Mouse (Mus musculus) heart, postnatal 0 days (tissue): ENCODE data around the gene Pofut2.

Experiments
- CTCF ChIP-seq: IDR thresholded peaks from 2 replicates; pipeline ENCODE4 v1.5.1; 2016; ENCODE audit warnings: antibody characterized with exemption, control low read depth, low read depth
- EP300 ChIP-seq: IDR thresholded peaks from 2 replicates; pipeline ENCODE4 v1.6.1; 2016; ENCODE audit warnings: antibody characterized with exemption, low read depth

- TF ChIP-seq EP300 (no peak), CTCF (no peak)
These were observed 39.5 kb upstream of the Pofut2 start for GRCm38 (mm10) chr10:77219411-77220025.
